Mouse (Mus musculus): ENCODE data around the gene Ihh.

The Ihh gene

GRCm38 (mm10) chr1:74941651-74942360 is 9.7 kb downstream of the Ihh start:
- DNase-seq (ENCODE audit: low spot score), result no peak

- no peak for DNase-seq (ENCODE audit: low spot score)
Observed at GRCm38 (mm10) chr1:74939762-74940161, 11.7 kb downstream of the Ihh start.

- no peak for DNase-seq (ENCODE audit: low spot score)
Observed at GRCm38 (mm10) chr1:74936221-74936830, 15.1 kb downstream of the Ihh start.

GRCm38 (mm10) chr1:74935402-74935801 is 16.1 kb downstream of the Ihh start, which contains the start of gene Cfap65:
Gene Cfap65 (minus strand): TSS chr1:74935599.
- DNase-seq (ENCODE audit: low spot score), result no peak

- DNase-seq (ENCODE audit: low spot score), result no peak
Observed at GRCm38 (mm10) chr1:74927621-74928296, 23.7 kb downstream of the Ihh start.

GRCm38 (mm10) chr1:74926721-74927120 is 24.8 kb downstream of the Ihh start:
- DNase-seq (ENCODE audit: low spot score), result no peak

GRCm38 (mm10) chr1:74924464-74924863 is 27.0 kb downstream of the Ihh start:
- no peak for DNase-seq (ENCODE audit: low spot score)

- no peak for DNase-seq (ENCODE audit: low spot score)
Observed at GRCm38 (mm10) chr1:74915706-74916105, 35.8 kb downstream of the Ihh start.

- no peak for DNase-seq (ENCODE audit: low spot score)
Observed at GRCm38 (mm10) chr1:74902191-74902590, 49.3 kb downstream of the Ihh start.

- no peak for DNase-seq (ENCODE audit: low spot score)
Observed at GRCm38 (mm10) chr1:74901686-74902085, 49.8 kb downstream of the Ihh start.

- DNase-seq (ENCODE audit: low spot score), result no peak
Observed at GRCm38 (mm10) chr1:74900341-74901285, 50.9 kb downstream of the Ihh start.

- no peak for DNase-seq (ENCODE audit: low spot score)
Observed at GRCm38 (mm10) chr1:74898656-74899431, 52.6 kb downstream of the Ihh start.

- no peak for DNase-seq (ENCODE audit: low spot score)
Observed at GRCm38 (mm10) chr1:74897976-74898375, 53.5 kb downstream of the Ihh start.

Measured in urinary bladder, postnatal 10 days (tissue).